Mouse (Mus musculus) megakaryocyte, adult 5-6 weeks (primary cell): ENCODE results near the gene Ing3. TPM values are rescaled to one million over a fixed set of nuclear protein-coding genes. Genes with fewer than 3 reads are reported as not detected.
A peak's percentile ranks its signal among the peaks of the same experiment; 100 is the strongest.

Experiments used
- ATAC-seq: 2 replicates; pipeline ENCODE4 v1.8.0; 2016; ENCODE audit warnings: mild to moderate bottlenecking, inconsistent platforms; ENCODE audit not compliant: poor library complexity, severe bottlenecking
- total RNA-seq, 2 experiments: library from RNA; stranded (forward) in 1 of 2; stranded (reverse) in 1 of 2; fragments of 153-499, 151-499 nt in 1 of 2; fragments of 221-1000, 200-1000 nt in 1 of 2; gene quantifications; 2 replicates each; pipeline versions ENCODE4 v1.2.3 to v1.2.4; 2015 to 2017

Ing3 gene
- total RNA-seq, 2 experiments from 2014 or later = 50.6 to 57.5 TPM

DNA sequence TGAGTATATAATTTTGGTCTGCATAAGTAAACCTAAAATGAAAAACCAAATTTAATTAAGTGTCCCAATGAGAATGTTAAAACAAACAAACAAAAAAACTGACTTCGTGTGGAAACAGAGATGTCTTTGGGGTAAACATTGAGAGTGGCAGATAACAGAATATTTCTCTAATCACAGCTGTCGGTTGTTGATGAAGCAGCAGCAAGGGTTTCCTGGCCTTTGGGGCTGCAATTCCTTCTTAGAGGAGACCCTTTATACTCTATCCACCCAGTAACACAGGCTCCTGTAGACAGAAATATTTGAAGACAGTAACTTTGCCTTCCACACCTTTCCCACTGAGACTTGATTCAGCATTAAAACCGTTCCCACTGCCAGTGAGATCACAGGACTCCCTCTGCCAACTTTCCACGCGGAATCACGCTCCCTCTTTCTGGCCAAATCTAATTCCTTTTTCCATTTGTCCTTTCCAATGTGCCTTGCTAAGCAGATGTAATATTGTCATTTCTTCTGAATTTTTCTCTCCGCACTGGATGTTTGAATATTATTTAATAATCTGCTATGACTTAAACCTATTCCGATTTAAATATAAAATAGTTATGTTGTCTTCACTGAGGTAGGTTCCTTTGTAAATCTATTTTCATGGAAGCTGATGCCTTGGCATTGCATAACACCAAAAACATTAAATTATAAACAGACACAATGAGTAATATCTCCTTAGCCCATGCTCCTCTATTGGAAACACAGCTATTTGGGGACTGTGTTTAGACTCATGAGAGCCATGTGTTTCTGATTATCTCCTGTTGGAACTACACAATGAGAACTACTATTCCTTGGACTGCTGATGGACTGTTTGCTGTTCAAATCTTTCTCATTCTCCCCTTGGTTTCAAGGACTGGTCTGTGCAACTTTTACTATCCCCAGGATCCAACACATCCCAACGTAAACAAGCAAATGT, 41.1 kb downstream of the Ing3 start:
- ATAC-seq = no peak

DNA sequence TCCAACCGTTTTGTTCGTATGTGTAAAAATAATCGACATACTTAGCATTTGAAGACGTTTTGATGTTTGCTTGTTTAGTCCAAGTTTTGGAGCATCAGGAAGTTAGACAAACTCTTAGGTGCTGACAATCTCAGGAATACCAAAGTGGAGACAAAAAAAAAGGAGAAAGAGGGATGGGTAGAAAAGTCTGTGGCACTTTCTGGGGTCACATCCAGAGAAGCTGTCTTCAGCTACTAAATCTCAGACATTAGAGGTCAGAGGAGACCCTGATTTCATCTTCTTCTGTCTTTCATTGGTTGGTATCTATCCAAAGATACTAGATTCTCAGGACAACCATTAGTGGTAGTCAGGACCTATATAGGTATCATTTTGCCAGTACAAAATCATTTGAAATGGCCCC, 41.8 kb downstream of the Ing3 start:
- no peak for ATAC-seq

DNA sequence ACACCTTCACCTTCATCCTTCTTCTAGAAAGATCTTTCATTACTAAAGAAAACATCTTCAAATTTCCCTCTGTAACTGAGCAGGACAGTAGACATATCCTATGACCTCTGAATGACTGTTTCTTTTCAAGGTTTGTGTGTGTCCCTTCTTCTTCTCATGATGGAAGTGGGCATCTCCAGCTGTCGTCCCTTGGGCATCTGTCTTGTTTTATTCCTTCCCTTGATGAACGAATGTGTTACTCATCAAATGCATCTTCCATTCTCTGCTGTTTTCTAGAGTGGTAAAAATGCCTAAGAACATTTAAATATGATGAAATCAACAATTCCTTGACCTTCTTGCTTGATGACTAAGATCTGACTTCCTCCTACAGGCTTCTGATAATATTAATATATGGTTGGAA, 43.7 kb downstream of the Ing3 start:
- no peak for ATAC-seq

DNA sequence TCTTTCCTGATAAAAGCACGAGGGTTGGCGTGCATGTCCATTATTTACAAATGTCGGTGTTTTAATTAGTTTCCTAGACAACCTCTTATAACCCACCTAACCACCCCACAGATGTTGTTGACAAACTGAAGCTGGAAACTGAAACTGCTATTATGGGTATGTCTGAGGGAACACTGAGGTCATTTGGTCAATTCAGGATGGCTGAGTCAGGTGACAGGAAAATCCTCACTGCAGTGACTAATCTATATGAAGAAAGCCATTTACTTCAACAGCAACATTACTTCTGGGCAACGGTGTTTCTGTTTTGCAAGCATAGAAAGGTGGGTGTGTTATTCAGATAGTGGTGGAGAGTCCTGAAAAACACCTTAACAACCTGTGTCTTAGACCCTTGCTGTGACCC, 48.8 kb downstream of the Ing3 start:
- peak; percentile 39 for ATAC-seq

DNA sequence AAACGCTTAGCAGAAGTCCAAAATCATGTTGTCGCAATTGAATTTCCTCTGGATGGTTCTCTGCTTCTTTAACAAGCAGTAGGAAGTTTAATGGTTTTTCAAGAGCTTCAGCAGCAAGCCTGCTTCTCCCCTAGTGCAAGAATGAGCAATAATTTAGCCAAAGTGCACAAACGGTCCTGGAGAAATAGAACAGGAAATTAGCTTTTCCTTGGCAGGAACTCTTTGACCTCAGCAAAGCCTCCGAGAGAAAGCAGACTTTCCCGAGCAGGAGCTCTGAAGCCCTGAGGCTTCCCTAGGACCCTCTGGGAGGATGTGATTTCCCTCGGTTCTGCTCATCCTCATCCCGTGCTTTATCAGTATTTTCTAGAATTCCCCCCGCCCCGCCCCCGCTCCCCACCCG, 49.7 kb downstream of the Ing3 start:
- 0 out of 2 replicates have a peak, but pooled peaks have one; percentile 14 for ATAC-seq

DNA sequence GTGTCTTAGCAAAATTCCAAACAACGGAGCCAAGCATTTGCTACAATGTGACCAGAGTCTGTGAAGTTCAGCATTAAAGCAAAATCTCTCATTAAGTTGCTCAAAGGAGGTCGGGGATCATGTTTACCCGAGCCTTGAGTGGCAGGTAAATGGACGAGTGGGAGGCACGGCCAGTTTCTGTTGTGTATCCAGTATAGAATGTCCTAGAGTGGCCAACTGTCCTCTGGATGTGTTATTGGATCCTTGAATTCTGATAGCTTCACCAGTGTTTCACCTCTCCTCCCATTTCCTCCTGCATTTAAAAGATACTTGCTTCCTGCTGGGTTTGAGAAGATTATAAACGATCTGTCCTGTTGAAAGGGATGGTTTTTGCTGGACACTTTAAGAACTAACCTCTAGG, 50.7 kb downstream of the Ing3 start:
- ATAC-seq = no peak

DNA sequence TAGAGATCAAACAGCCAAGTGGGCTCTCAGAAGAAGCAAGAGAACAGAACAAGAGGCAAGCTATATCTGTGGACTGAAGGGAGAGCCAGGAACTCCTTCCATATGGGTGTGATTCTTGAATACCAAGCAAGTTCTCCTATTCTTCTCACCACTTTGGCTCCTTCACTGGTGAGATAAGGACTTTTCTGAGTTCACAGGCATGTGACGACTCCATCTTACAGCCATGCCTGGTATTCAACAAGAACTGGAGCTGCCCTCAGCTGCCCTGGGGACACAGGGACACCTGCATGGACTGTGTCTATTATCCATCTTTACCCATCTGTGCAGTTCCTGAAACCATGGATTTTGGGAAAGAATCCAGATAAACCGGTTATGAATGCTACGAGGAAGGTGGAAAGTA, 51.5 kb downstream of the Ing3 start:
- no peak for ATAC-seq

DNA sequence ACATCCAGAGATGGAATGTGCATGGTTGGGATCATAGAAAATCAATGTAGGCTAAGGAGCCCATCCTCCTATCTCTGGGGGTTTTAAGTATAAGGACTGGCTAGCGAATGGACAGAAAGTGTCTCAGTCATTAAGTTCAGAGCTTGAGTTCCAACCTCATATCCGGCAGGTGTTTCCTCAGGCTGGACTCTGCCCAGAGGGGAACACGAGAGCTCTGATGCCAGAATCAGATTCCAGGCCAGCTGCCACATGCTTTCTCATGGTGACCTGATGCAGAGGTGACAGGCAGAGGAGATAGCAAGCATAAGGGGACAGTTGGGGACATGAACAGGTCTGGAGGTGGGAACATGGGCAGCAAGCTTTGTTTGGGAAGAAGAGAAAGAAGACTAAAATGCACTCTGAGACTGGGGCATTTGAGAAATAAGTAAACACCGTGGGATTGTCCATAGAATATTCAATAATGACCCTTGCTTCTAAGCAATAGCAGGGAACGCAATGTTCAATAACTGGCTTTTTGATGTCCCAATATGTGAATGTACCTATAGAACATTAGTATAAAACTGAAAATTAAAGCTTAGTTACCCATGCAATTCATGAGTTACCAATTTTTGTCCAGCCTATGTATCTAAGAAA, 52.0 kb downstream of the Ing3 start:
- no peak for ATAC-seq

DNA sequence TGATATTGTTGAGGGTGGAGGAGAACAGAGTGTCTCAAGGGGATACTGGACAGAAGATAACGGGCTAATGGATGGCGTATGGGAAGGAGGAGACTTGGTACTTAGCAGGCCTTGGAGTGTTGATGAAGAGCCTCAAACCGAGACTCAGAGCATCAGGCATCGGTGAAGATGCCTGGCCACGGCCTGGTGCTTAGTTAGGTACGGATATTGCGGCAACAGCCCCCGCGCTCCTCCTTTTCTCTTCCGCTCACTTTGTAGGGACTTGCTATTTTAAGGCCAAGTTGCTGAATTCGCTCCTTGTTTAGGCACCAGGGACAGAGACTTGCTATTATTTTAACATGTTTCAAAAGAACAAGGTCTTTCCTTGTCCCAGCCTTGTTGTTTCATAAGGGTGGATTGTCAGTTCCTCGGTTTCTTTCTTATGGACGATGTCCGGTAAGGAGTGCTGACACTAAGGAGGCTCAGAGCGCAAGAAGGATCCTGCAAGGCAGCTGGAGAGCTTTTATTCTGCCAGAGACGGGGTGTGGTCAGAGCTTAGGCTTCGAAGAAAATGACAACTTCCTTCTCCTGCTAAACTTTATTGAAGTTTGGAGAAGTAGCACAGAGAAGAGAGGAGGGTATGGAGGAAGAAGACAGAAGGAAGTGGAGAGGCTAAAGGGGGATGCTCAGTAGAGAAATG, 53.3 kb downstream of the Ing3 start:
- peak; percentile 90 for ATAC-seq

DNA sequence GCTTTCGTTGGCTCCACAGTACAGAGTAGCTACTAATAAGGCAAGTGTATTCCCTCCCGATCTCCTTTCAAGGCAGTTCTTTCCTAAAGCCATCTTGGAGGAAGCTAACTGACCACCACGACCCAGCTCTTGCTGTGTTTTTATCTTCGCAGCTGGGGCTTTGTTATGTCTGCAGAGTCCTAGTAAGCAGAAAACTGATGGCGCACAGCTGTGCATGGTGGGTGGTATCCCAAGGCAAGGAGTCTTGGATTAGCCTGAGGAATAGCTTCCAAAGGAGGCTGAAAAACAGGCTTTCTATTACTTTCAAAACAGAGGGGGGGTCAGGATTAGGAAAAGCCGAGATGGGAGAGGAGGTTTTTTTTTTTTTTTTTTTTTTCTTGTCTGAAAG, 53.8 kb downstream of the Ing3 start:
- no peak for ATAC-seq

DNA sequence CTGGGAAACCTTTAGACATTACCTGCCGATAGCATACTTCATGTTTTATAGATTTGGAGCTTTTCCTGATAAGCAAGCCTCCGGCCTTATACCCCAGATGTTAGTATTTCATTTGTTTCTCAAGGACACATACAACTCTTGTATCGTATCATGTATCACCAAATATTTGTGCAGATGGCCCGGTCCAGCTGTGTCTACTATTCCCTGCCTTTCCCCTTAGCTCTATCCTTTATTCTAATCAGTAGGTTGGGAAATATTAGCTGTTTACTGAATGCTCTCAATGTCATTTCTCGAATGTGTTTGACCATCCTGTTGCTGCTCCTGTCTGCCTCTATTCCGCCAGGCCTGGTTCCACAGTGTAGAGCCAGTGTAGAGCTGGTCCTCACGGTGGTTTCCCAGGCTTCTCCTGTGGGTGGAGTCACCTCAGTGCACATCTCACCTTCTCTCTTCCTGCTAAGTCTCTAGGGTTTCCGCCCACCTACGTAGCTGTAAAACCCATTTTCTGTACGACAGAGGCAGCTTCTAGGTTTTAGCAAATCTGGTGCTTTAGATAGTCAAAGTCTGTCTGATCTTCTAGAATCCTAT, 54.7 kb downstream of the Ing3 start:
- no peak for ATAC-seq

DNA sequence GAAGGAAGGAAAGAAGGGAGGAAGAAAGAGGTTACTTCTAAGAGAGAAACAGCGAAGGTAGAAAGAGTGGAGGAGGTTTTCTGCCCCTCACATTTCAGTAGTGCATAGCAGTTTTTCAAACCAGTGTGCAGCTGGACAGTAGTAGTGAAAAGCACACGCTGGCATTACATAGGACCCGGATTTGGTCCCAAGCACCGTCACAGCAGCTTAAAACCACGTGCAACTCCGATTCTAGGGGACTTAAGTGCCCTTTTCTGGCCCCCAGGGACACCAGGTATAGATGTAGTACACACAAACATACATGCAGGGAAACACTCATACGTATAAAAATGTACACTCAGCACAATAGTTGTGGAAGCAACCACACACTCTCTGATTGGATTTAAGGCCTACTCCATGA, 59.0 kb downstream of the Ing3 start:
- ATAC-seq = no peak

DNA sequence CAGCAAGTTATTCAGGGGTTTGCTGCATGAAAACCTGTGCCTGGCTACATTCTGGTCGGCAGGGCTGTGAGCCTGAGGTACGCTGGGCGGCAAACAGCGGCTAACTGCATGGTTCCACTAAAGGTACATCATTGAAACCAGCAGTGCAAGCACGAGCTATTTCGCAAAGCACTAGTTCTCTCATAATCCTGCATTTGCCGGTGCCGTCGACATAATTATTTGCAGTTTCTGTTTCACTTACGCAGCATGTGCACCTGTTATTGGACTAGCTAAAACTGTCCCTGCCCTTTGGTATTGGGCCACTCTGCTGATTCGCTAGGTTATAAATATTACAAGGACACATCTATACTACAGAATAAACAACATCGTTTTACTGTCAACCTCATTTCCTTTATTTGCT, 60.9 kb downstream of the Ing3 start:
- ATAC-seq = peak; percentile 20; the same call in 1 of the 2 replicates

DNA sequence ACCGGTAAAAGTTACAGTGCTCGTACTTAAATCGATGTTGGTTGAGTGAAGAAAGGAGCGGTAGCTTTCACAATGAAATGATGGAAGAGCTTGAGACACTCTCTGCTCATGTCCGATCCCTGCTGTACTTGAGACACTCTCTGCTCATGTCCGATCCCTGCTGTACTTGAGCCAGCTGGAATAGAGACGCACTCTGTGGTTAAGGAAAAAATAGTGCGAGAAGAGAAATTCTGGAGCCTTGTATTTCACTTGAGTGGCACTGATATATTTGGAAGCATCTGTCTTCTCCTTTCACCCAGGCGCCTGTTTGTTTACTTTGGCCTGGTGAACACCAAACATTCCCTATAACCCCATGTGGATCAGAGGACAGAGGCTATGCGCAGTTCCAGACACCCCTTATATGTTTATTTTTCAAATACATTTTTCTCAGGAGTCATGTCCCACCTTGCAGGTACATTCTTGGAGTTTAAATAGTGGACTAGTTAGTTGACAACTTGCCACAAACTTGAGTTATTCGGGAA, 61.5 kb downstream of the Ing3 start:
- no peak for ATAC-seq

DNA sequence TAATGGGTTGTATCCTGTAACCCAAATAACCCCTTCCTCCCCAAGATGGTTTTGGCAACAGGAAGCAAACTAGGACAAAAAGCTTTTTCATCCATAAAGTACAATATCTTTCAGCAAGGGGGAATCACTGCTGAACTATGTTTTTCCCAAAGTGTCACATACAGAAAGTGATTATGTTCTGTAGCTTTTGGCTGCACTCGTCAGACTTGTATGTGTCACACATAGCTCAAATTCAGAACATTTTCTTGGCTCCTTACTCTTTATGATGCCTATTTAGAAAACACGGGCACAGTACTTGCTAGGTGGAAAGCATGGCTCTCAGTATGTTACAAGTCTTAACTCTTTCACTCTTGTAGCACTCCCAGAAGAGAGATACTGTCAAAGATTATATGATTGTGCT, 62.2 kb downstream of the Ing3 start:
- ATAC-seq = no peak

DNA sequence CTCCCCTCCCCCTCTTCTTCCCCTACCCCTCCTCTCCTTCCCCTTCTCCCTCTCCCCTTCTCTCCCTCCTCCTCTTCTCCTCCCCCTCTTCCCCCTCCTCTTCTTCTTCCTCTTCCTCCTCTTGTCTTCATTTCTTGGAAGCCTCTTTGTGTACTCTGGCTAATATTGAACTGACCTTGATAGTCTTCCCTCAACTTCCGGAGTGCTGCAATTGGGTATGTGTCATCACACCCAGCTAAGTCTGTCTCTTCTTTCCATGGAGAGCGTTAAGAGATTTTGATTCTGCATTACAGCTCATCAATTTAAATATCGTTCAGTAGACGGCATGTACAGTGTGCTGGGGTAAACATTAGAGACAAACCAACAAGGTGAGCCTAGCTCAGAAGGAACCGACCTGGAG, 62.7 kb downstream of the Ing3 start:
- ATAC-seq = peak; percentile 50

DNA sequence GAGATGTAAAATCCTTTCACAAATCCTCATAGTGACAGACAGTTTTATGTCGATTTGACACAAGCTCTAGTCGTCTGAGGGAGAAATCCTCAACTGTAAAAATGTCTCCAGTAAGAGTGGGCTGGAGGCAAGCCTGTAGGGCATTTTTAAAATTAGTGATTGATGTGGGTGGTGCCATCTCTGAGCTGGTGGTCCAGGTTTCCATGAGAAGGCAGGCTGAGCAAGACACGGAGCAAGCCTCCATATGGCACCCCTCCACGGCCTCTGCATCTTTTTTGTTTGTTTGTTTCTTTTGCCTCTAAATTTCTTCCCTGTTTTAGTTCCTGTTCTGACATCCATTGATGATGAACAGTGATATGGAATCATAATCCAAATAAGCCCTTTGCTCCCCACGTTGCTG, 63.1 kb downstream of the Ing3 start:
- ATAC-seq = no peak

DNA sequence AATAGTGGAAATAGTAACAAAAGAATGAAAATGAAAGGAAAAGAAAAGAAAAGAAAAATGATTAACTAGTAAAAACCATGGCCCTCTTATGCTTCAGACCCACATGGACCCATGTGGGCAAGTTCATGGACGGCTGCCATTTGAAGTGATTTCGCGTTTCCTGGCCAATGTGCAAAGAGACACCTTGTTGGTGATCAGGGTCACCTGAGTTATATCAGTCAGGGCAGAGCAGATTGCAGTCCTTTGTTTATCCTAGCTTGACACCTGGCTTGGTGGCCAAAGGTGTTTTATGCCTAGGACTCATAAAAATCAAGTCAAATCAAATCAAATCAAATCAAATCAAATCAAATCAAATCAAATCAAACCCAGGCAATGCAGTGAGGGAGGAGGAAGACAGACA, 64.0 kb downstream of the Ing3 start:
- no peak for ATAC-seq

DNA sequence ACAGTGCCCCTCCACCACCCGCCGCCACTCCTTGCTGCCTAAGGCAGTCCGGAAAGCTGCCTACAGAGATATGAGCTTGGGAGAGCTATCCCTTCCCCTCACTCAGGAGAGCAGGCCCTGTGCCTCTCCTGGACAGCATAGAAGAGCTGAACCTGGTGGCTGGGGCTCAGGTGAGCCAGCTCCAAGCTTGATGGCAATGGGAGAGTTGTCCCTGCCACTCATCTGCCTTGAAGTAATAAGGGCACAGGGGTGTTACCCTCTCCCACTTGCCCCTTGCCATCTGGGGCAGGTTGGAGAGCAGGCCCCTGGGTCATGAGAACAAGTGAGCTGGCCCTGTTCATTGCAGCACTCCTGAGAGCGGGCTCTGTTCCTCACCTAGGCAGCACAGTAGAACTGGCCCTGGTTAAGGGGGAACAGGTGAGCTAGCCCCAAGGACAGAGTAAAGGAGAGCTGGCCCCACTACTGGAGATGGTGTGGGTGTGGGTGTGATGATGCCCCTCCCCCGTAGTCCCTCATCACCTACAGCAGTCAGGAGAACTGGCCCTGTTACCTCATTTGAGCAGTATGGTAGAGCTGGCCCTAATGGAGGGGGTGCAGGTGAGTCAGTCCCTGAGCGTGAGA, 65.0 kb downstream of the Ing3 start:
- no peak for ATAC-seq

DNA sequence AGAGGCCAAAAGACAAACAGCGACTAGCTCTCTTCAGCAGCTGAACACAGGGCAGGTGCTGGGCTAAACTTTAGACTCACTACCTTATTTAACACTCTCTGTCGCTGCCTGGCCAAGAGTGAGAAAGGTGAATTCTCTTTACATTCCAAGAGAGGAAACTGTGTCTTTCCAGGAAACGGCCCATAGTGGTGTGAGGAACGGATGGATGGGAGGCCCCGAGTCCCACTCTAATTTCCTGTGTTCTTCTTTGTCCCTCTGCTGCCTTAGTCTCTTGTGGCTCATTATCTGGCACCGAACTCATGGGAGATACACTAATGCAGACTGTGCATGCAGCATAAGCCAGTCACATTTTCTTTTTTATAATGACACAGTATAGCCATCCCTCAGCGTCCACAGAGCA, 68.3 kb downstream of the Ing3 start:
- no peak for ATAC-seq
